Mouse (Mus musculus) limb, embryonic 10.5 days (tissue): ENCODE measurements at regions not wholly inside any gene's neighbourhood (a gene's known extent, or its start where the extent isn't known, plus 50 kb on each side); places are given as distances from the start of the nearest gene placed in this dataset.

Source experiments
- DNase-seq: peaks from one replicate; pipeline ENCODE4 v3.0.0-alpha.2; 2017; ENCODE audit warnings: low spot score
- H3K27ac ChIP-seq: fragments of 300-500 bp; sonication (generic); 2 replicates; pipeline ENCODE4 v1.5.1; 2016; ENCODE audit warnings: mild to moderate bottlenecking
- H3K27me3 ChIP-seq: fragments of 300-500 bp; sonication (generic); 2 replicates; pipeline ENCODE4 v1.6.1; 2016; ENCODE audit warnings: low read depth, mild to moderate bottlenecking; ENCODE audit not compliant: poor library complexity, severe bottlenecking
- H3K36me3 ChIP-seq: fragments of 300-500 bp; sonication (generic); 2 replicates; pipeline ENCODE4 v1.6.1; 2016; ENCODE audit warnings: mild to moderate bottlenecking, moderate library complexity
- H3K4me1 ChIP-seq: fragments of 300-500 bp; sonication (generic); 2 replicates; pipeline ENCODE4 v1.6.1; 2016
- H3K4me3 ChIP-seq: fragments of 300-500 bp; sonication (generic); 2 replicates; pipeline ENCODE4 v1.5.1; 2016; ENCODE audit warnings: mild to moderate bottlenecking, moderate library complexity
- H3K9me3 ChIP-seq: fragments of 300-500 bp; sonication (generic); replicated peaks from 2 replicates; pipeline ENCODE4 v1.6.1; 2016; ENCODE audit warnings: mild to moderate bottlenecking
- WGBS: fragments of 180-500 bp; shearing (Covaris S2); methylation state at CpG from one replicate; pipeline ENCODE4 v1.1.7; 2016; 5-methylcytosine and 5-hydroxymethylcytosine counted together

- no peaks in the 10 kb centered on the region for H3K4me1 ChIP-seq
- no peak for DNase-seq
- no peaks in the 10 kb centered on the region for H3K27me3 ChIP-seq
- no peak overlapping the region for H3K27ac ChIP-seq
- H3K4me3 ChIP-seq = no peak overlapping the region
- 79% methylated on average over 9 of the region's 9 CpGs for whole genome bisulfite sequencing
- no peaks in the 10 kb centered on the region for H3K9me3 ChIP-seq
- H3K36me3 ChIP-seq = no peaks in the 10 kb centered on the region
Observed at GRCm38 (mm10) chr12:26679887-26680567, 211.0 kb downstream of the Cmpk2 start.

- H3K36me3 ChIP-seq = no peaks in the 10 kb centered on the region
- no peak overlapping the region for H3K27ac ChIP-seq
- no peak for DNase-seq
- no peak overlapping the region for H3K4me3 ChIP-seq
- H3K4me1 ChIP-seq = no peaks in the 10 kb centered on the region
- no peaks in the 10 kb centered on the region for H3K9me3 ChIP-seq
- 90% methylated on average over 4 of the region's 4 CpGs for WGBS
- H3K27me3 ChIP-seq = no peaks in the 10 kb centered on the region
Observed at GRCm38 (mm10) chr12:26665466-26665865, 196.5 kb downstream of the Cmpk2 start.

GRCm38 (mm10) chr12:26654251-26654650, 185.2 kb downstream of the Cmpk2 start:
- H3K4me1 ChIP-seq = peaks cover 17% of the 10 kb centered on the region
- H3K4me3 ChIP-seq = no peak overlapping the region
- peak; percentile 42 for DNase-seq
- peak overlapping the region; percentile 48; the same call in 1 of the 2 replicates for H3K27ac ChIP-seq
- 51% methylated on average over 2 of the region's 2 CpGs for WGBS
- H3K36me3 ChIP-seq = no peaks in the 10 kb centered on the region
- H3K27me3 ChIP-seq = no peaks in the 10 kb centered on the region
- no peaks in the 10 kb centered on the region for H3K9me3 ChIP-seq

GRCm38 (mm10) chr12:26653781-26654180, 184.8 kb downstream of the Cmpk2 start:
- Histone ChIP-seq H3K4me1 (peaks cover 17% of the 10 kb centered on the region), H3K27me3 (no peaks in the 10 kb centered on the region), H3K4me3 (no peak overlapping the region), H3K27ac (peak overlapping the region; percentile 51; the same call in 1 of the 2 replicates), H3K36me3 (no peaks in the 10 kb centered on the region), H3K9me3 (no peaks in the 10 kb centered on the region)
- DNase-seq = peak; percentile 49
- WGBS = 38% methylated on average over 6 of the region's 6 CpGs

GRCm38 (mm10) chr12:26646141-26646540, 177.1 kb downstream of the Cmpk2 start:
- no peak for DNase-seq
- Histone ChIP-seq H3K27me3 (no peaks in the 10 kb centered on the region), H3K9me3 (no peaks in the 10 kb centered on the region), H3K27ac (no peak overlapping the region), H3K4me1 (no peaks in the 10 kb centered on the region; the same call in 1 of the 2 replicates), H3K4me3 (no peak overlapping the region), H3K36me3 (no peaks in the 10 kb centered on the region)

GRCm38 (mm10) chr12:26635665-26636241, 166.7 kb downstream of the Cmpk2 start:
- H3K4me3 ChIP-seq = no peak overlapping the region
- no peak for DNase-seq
- H3K4me1 ChIP-seq = peaks cover 32% of the 10 kb centered on the region
- H3K9me3 ChIP-seq = no peaks in the 10 kb centered on the region
- no peaks in the 10 kb centered on the region for H3K36me3 ChIP-seq
- no peak overlapping the region for H3K27ac ChIP-seq
- no peaks in the 10 kb centered on the region for H3K27me3 ChIP-seq
- whole genome bisulfite sequencing = 58% methylated on average over 4 of the region's 4 CpGs

- WGBS = 41% methylated on average over 3 of the region's 3 CpGs
- H3K27me3 ChIP-seq = no peaks in the 10 kb centered on the region
- peaks cover 33% of the 10 kb centered on the region for H3K4me1 ChIP-seq
- no peaks in the 10 kb centered on the region for H3K36me3 ChIP-seq
- no peaks in the 10 kb centered on the region for H3K9me3 ChIP-seq
- no peak overlapping the region for H3K27ac ChIP-seq
- no peak for DNase-seq
- H3K4me3 ChIP-seq = no peak overlapping the region
Observed at GRCm38 (mm10) chr12:26635253-26635652, 166.2 kb downstream of the Cmpk2 start.

- Histone ChIP-seq H3K9me3 (no peaks in the 10 kb centered on the region), H3K27ac (peak overlapping the region; percentile 86), H3K4me3 (peak overlapping the region; percentile 19; the same call in 1 of the 2 replicates), H3K36me3 (no peaks in the 10 kb centered on the region), H3K4me1 (peaks cover 33% of the 10 kb centered on the region), H3K27me3 (no peaks in the 10 kb centered on the region)
- DNase-seq = peak; percentile 51
- 43% methylated on average over 1 of the region's 1 CpGs for WGBS
Observed at GRCm38 (mm10) chr12:26631795-26632122, 162.8 kb downstream of the Cmpk2 start.

- peak overlapping the region; percentile 86 for H3K27ac ChIP-seq
- H3K4me3 ChIP-seq = peak overlapping the region; percentile 19; the same call in 1 of the 2 replicates
- no peaks in the 10 kb centered on the region for H3K27me3 ChIP-seq
- peaks cover 29% of the 10 kb centered on the region for H3K4me1 ChIP-seq
- peak; percentile 44 for DNase-seq
- no peaks in the 10 kb centered on the region for H3K9me3 ChIP-seq
- WGBS = 23% methylated on average over 4 of the region's 4 CpGs
- no peaks in the 10 kb centered on the region for H3K36me3 ChIP-seq
Observed at GRCm38 (mm10) chr12:26631111-26631794, 162.2 kb downstream of the Cmpk2 start.

GRCm38 (mm10) chr12:26621135-26621932, 152.3 kb downstream of the Cmpk2 start:
- H3K4me3 ChIP-seq = no peak overlapping the region
- H3K4me1 ChIP-seq = peaks cover 27% of the 10 kb centered on the region
- 0 out of 2 replicates have a peak overlapping the region, but pooled peaks have one; percentile 8 for H3K27ac ChIP-seq
- H3K9me3 ChIP-seq = no peaks in the 10 kb centered on the region
- H3K27me3 ChIP-seq = no peaks in the 10 kb centered on the region
- no peaks in the 10 kb centered on the region for H3K36me3 ChIP-seq
- WGBS = 68% methylated on average over 12 of the region's 12 CpGs
- no peak for DNase-seq

- H3K4me1 ChIP-seq = peaks cover 27% of the 10 kb centered on the region
- no peak for DNase-seq
- 58% methylated on average over 8 of the region's 8 CpGs for WGBS
- H3K27me3 ChIP-seq = no peaks in the 10 kb centered on the region
- H3K36me3 ChIP-seq = no peaks in the 10 kb centered on the region
- no peaks in the 10 kb centered on the region for H3K9me3 ChIP-seq
- H3K27ac ChIP-seq = 0 out of 2 replicates have a peak overlapping the region, but pooled peaks have one; percentile 8
- H3K4me3 ChIP-seq = no peak overlapping the region
Observed at GRCm38 (mm10) chr12:26620501-26621134, 151.6 kb downstream of the Cmpk2 start.

GRCm38 (mm10) chr12:26617969-26618368, 149.0 kb downstream of the Cmpk2 start:
- H3K9me3 ChIP-seq = no peaks in the 10 kb centered on the region
- WGBS = 76% methylated on average over 3 of the region's 3 CpGs
- H3K4me3 ChIP-seq = no peak overlapping the region
- H3K4me1 ChIP-seq = peaks cover 34% of the 10 kb centered on the region
- no peak for DNase-seq
- H3K36me3 ChIP-seq = no peaks in the 10 kb centered on the region
- no peaks in the 10 kb centered on the region for H3K27me3 ChIP-seq
- H3K27ac ChIP-seq = peak overlapping the region; percentile 5; the same call in 1 of the 2 replicates
